Mouse (Mus musculus): ENCODE measurements around the gene Nicn1. TPM values are rescaled to one million over a fixed set of nuclear protein-coding genes. Genes with fewer than 3 reads are reported as not detected.
"Not testable (repeated sequence)": the region's sequence is repeated elsewhere in the genome, so short reads cannot be mapped to it uniquely, and the experiment has no call there.

Gene Nicn1
- polyA plus RNA-seq, 1 experiment = not detected

DNA sequence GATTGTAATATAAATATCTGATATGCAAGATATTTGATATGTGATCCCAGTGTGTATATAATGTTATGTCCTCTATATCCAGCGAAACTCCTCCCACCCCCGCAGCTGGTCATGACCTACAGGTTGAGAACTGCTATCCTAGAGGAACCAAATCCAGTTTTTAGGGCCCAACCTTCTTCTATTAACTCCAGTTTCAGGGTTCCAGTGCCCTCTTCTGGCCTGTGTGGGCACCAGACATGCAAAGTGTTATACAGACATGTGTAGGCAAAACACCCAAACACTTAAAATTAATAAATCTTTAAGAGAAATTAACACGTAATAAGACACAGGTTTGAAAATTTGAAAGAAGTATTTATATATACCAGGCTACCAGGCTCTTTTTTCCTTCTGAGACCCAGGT lies 27.3 kb downstream of the Nicn1 start:
- peaks cover 32% of the 10 kb centered on the region for H3K4me1 ChIP-seq (ENCODE audit: control insufficient read depth)
- peaks cover 94% of the 10 kb centered on the region for H3K36me3 ChIP-seq (ENCODE audit: control insufficient read depth)
- no peaks in the 10 kb centered on the region for H3K27me3 ChIP-seq (ENCODE audit: control insufficient read depth)
- no peak for TF ChIP-seq GATA1 (IDR thresholded peaks at IDR 0.05; ENCODE audit: low read length)
- no peak for TF ChIP-seq TAL1 (IDR thresholded peaks at IDR 0.05; ENCODE audit: low read length)
- H3K4me3 ChIP-seq (replicated peaks) = no peak overlapping the region
- H3K9me3 ChIP-seq (ENCODE audit: control insufficient read depth, low read length) = no peaks in the 10 kb centered on the region

DNA sequence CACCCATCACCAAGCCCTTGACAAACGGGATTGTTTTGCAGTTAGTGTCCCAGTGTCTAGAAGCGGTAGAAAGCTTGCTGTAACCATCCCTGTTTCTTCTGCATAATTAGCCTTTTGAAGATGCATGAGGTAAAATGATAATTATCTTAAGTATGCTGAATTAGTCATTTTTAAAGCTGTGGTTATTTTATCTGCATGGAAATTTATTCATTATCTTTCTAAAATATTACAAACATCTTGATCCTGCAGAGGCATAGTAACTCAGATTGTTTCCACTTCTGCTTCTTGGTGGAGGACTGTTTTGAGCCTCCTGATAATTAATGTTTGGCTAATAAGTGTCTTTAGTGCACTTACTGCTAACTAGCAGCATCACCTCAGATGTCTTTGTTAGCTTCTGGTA lies 28.2 kb downstream of the Nicn1 start:
- no peak for TF ChIP-seq TAL1 (IDR thresholded peaks at IDR 0.05; ENCODE audit: low read length)
- TF ChIP-seq GATA1 (IDR thresholded peaks at IDR 0.05; ENCODE audit: low read length) = no peak
- Histone ChIP-seq H3K4me1 (ENCODE audit: control insufficient read depth) (peaks cover 36% of the 10 kb centered on the region), H3K4me3 (replicated peaks) (no peak overlapping the region), H3K27me3 (ENCODE audit: control insufficient read depth) (no peaks in the 10 kb centered on the region), H3K9me3 (ENCODE audit: control insufficient read depth, low read length) (no peaks in the 10 kb centered on the region), H3K36me3 (ENCODE audit: control insufficient read depth) (peaks cover 95% of the 10 kb centered on the region)

DNA sequence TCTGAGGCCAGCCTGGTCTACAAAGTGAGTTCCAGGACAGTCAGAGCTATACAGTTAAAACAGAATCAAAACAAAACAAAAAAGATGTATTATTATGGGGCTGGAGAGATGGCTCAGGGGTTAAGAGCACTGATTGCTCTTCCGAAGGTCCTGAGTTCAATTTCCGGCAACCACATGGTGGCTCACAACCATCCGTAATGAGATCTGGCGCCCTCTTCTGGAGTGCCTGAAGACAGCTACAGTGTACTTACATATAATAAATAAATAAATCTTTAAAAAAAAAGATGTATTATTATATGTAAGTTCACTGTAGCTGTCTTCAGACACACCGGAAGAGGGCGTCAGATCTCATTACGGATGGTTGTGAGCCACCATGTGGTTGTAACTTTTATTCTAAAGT lies 31.8 kb downstream of the Nicn1 start:
- not testable (repeated sequence) for H3K9me3 ChIP-seq (ENCODE audit: control insufficient read depth, low read length); H3K27me3 ChIP-seq (ENCODE audit: control insufficient read depth); H3K4me3 ChIP-seq (replicated peaks)
- Histone ChIP-seq H3K36me3 (ENCODE audit: control insufficient read depth) (peaks cover 96% of the 10 kb centered on the region), H3K4me1 (ENCODE audit: control insufficient read depth) (peaks cover 44% of the 10 kb centered on the region)

DNA sequence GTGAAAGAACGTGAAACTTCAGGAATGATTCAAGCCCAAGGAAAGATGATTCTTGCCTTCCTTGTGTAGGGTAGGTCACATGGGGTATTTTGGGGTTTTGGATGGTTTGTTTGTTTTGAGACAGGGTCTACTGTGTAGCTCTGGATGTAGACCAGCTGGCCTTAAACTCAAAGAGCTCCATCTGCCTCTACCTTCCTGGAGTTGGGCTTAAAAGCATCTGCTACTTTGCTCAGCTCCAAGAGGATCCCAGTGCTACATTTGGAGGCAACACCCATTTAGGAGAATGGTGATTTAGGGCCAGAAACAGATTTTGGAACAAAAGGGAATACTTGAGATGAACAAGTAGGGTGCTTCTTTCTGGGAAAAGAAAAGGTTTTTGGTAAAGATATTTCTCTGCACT lies 34.6 kb downstream of the Nicn1 start:
- Histone ChIP-seq H3K9me3 (ENCODE audit: control insufficient read depth, low read length) (peaks cover 6% of the 10 kb centered on the region), H3K4me1 (ENCODE audit: control insufficient read depth) (peaks cover 41% of the 10 kb centered on the region), H3K36me3 (ENCODE audit: control insufficient read depth) (peaks cover 97% of the 10 kb centered on the region), H3K27me3 (ENCODE audit: control insufficient read depth) (no peaks in the 10 kb centered on the region), H3K4me3 (replicated peaks) (no peak overlapping the region)
- no peak for TF ChIP-seq GATA1 (IDR thresholded peaks at IDR 0.05; ENCODE audit: low read length)

DNA sequence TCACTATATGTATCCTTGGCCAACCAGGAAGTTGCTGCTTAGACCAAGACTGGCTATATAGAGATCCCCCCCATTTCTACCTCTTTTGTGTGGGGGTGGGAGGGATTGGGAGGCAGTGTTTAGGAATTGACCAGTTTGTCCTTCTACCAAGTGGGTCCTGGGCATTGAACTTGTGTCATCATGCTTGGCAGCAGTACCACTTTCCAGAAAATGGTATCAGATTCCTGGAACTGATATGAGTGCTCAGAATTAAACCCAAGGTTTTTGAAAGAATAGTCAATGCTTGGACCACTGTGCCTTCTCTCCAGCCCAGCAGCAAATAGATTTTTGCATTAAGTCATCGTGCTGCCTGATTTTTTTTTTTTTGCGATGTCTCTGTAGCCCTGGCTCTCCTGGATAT lies 35.6 kb downstream of the Nicn1 start:
- no peaks in the 10 kb centered on the region for H3K27me3 ChIP-seq (ENCODE audit: control insufficient read depth)
- H3K36me3 ChIP-seq (ENCODE audit: control insufficient read depth) = peaks cover 97% of the 10 kb centered on the region
- peaks cover 38% of the 10 kb centered on the region for H3K4me1 ChIP-seq (ENCODE audit: control insufficient read depth)
- H3K9me3 ChIP-seq (ENCODE audit: control insufficient read depth, low read length) = peaks cover 6% of the 10 kb centered on the region
- H3K4me3 ChIP-seq (replicated peaks) = no peak overlapping the region
- TF ChIP-seq TAL1 (IDR thresholded peaks at IDR 0.05; ENCODE audit: low read length) = no peak
- 0 out of 2 replicates have a peak, but pooled peaks have one; percentile 36 for TF ChIP-seq GATA1 (IDR thresholded peaks at IDR 0.05; ENCODE audit: low read length)

DNA sequence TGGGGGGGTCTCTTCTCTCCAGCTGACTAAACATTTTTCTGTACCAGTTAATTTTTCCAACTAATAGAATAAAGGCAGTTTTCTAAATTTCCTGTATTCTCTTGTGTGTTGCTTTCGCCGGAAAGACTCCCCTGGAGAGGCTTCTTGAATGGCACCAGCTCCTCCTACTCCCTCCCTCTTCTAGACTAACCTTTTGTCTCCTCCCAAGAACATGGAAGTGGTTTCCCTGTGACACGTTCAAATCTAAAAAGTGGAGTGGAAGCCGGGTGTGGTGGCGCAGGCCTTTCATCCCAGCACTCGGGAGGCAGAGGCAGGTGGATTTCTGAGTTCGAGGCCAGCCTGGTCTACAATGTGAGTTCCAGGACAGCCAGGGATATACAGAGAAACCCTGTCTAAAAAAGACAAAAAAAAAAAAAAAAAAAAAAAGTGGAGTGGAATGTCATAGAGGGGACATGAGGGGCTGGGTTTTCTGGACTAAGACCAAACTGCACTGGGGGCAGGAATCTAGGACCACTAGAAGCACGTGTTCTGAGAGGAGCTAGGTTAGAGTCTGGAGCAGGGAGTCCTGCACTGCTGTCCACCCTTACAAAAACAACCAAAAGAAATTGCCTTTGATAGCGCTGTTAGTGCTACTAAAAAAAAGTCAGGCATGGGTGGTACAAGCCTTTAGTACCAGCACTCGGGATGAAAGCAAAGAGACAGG lies 47.8 kb downstream of the Nicn1 start:
- Histone ChIP-seq H3K36me3 (ENCODE audit: control insufficient read depth) (peaks cover 97% of the 10 kb centered on the region), H3K4me1 (ENCODE audit: control insufficient read depth) (peaks cover 51% of the 10 kb centered on the region), H3K4me3 (replicated peaks) (peak overlapping the region; percentile 74), H3K27me3 (ENCODE audit: control insufficient read depth) (no peaks in the 10 kb centered on the region), H3K9me3 (ENCODE audit: control insufficient read depth, low read length) (peaks cover 3% of the 10 kb centered on the region; the same call in 1 of the 2 replicates)
- TF ChIP-seq TAL1 (IDR thresholded peaks at IDR 0.05; ENCODE audit: low read length) = no peak

DNA sequence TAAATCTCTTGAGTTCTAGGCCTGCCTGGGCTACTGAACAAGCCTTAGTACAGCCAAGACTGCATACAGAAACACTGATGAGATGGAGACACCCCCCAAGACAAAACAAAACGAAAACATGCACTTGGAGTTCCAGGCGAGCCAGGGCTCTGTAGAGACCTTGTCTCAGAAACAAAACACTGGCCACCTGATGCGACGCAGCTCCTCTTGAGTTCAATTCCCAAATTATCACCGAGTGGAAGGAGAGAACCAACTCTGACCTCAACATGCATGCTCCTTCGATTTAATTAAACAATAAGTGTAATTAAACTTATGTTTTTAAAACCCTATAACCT lies 48.3 kb downstream of the Nicn1 start:
- Histone ChIP-seq H3K4me3 (replicated peaks) (peak overlapping the region; percentile 74), H3K4me1 (ENCODE audit: control insufficient read depth) (peaks cover 54% of the 10 kb centered on the region), H3K36me3 (ENCODE audit: control insufficient read depth) (peaks cover 96% of the 10 kb centered on the region), H3K27me3 (ENCODE audit: control insufficient read depth) (no peaks in the 10 kb centered on the region), H3K9me3 (ENCODE audit: control insufficient read depth, low read length) (peaks cover 3% of the 10 kb centered on the region; the same call in 1 of the 2 replicates)
- no peak for TF ChIP-seq TAL1 (IDR thresholded peaks at IDR 0.05; ENCODE audit: low read length)
- TF ChIP-seq GATA1 (IDR thresholded peaks at IDR 0.05; ENCODE audit: low read length) = no peak

DNA sequence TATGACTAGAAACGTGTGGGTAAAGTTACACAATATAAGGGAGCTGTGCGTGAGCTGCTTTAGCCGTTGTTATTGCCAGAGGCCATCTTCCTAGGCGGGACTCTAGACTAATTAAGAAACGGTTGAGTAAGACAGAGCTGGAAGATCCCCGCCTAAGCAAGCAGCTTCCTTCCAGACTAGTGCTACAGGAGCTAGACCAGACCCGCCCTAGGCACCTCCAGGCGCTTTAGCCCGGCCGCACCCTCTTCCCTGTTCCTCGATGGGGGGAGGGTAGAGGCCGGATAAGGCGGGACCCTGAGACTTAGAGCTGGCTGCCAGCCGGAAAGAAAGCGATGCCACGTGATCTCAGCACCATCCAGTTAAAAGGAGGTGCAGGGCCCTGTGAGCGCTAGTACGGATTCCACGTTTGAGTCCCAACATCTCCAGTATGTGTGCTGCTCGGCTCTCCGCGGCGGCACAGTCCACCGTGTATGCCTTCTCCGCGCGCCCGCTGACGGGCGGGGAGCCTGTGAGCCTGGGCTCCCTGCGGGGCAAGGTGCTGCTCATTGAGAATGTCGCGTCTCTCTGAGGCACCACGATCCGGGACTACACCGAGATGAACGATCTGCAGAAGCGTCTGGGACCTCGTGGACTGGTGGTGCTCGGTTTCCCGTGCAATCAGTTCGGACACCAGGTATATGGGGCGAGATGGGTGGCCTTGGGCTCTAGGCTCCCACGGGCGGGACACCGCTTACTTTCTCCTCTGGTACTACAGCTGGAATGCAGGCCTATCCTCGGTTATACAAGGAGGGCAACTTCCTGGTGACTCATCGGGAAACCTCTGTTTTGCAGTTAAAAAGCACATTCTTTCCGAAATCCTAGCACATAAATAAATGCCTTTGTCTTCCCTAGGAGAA lies 48.9 kb downstream of the Nicn1 start, which contains the start of gene Gpx1:
Gene Gpx1, plus strand, starts transcription at position 18 of the 896 bp plus-strand sequence.
- H3K4me1 ChIP-seq (ENCODE audit: control insufficient read depth) = peaks cover 58% of the 10 kb centered on the region
- TF ChIP-seq TAL1 (IDR thresholded peaks at IDR 0.05; ENCODE audit: low read length) (peak; percentile 27; the same call in 1 of the 3 replicates), GATA1 (IDR thresholded peaks at IDR 0.05; ENCODE audit: low read length) (no peak)
- peaks cover 3% of the 10 kb centered on the region; the same call in 1 of the 2 replicates for H3K9me3 ChIP-seq (ENCODE audit: control insufficient read depth, low read length)
- no peaks in the 10 kb centered on the region for H3K27me3 ChIP-seq (ENCODE audit: control insufficient read depth)
- H3K4me3 ChIP-seq (replicated peaks) = peak within 1 kb of the TSS; percentile 74
- peaks cover 95% of the 10 kb centered on the region for H3K36me3 ChIP-seq (ENCODE audit: control insufficient read depth)

DNA sequence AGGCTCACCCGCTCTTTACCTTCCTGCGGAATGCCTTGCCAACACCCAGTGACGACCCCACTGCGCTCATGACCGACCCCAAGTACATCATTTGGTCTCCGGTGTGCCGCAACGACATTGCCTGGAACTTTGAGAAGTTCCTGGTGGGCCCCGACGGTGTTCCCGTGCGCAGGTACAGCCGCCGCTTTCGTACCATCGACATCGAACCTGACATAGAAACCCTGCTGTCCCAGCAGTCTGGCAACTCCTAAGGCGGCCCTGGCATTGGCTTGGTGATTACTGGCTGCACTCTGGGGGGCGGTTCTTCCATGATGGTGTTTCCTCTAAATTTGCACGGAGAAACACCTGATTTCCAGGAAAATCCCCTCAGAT lies 49.6 kb downstream of the Nicn1 start:
- TF ChIP-seq TAL1 (IDR thresholded peaks at IDR 0.05; ENCODE audit: low read length) = no peak
- TF ChIP-seq GATA1 (IDR thresholded peaks at IDR 0.05; ENCODE audit: low read length) = no peak
- Histone ChIP-seq H3K27me3 (ENCODE audit: control insufficient read depth) (no peaks in the 10 kb centered on the region), H3K9me3 (ENCODE audit: control insufficient read depth, low read length) (peaks cover 3% of the 10 kb centered on the region; the same call in 1 of the 2 replicates), H3K4me1 (ENCODE audit: control insufficient read depth) (peaks cover 65% of the 10 kb centered on the region), H3K36me3 (ENCODE audit: control insufficient read depth) (peaks cover 94% of the 10 kb centered on the region), H3K4me3 (replicated peaks) (peak overlapping the region; percentile 74)

All from erythroblast, embryonic 14.5 days (primary cell).